Comparison of ENCODE assay signal across 16 mouse cellular contexts in genomic region chr3:66172907-66173306, GRCm38 (mm10). TPM values are rescaled to one million over a fixed set of nuclear protein-coding genes. Genes with fewer than 3 reads are reported as not detected.
DNase-seq lines count a peak whose midpoint lies in the region; ATAC-seq and TF ChIP-seq lines count a peak whose summit lies in the region.
"Had no signal": no experiment of that assay in that cellular context is flagged by ENCODE, and none has a peak within 500 bp of the region (broad histone marks: within the 10 kb centered on the region; RNA-seq: fewer than 3 reads in every experiment).

No protein-coding gene starts in this region.

- no peak overlapping the region for H3K4me2 ChIP-seq in embryonic facial prominence, embryonic 13.5 days
- no peak overlapping the region for H3K4me2 ChIP-seq in hindbrain, postnatal 0 days (ENCODE audit: low read depth, low read length)
- H3K4me2 ChIP-seq in hindbrain, embryonic 11.5 days (replicated peaks; ENCODE audit: low read depth, low read length), result no peak overlapping the region
- H3K4me2 ChIP-seq: embryonic facial prominence, embryonic 15.5 days; hindbrain, embryonic 14.5 days; neural tube, embryonic 15.5 days had no signal

- H3K27ac ChIP-seq in embryonic facial prominence, embryonic 13.5 days, result 0 out of 2 replicates have a peak overlapping the region, but pooled peaks have one; percentile 35
- H3K27ac ChIP-seq in embryonic facial prominence, embryonic 10.5 days (replicated peaks), result no peak overlapping the region
- H3K27ac ChIP-seq in hindbrain, postnatal 0 days, result no peak overlapping the region
- H3K27ac ChIP-seq in hindbrain, embryonic 11.5 days (ENCODE audit: low read depth, low read length), result no peak overlapping the region
- H3K27ac ChIP-seq: embryonic facial prominence, embryonic 15.5 days; hindbrain, embryonic 14.5 days; macrophage; neural tube, embryonic 15.5 days had no signal

- ATAC-seq in embryonic facial prominence, embryonic 13.5 days (ENCODE audit: insufficient number of reproducible peaks, insufficient read depth, low FRiP score, low TSS enrichment, low read depth), result no peak
- ATAC-seq in hindbrain, postnatal 0 days, result no peak
- ATAC-seq in hindbrain, embryonic 11.5 days (ENCODE audit: low FRiP score), result no peak

- H3K9ac ChIP-seq in embryonic facial prominence, embryonic 13.5 days, result no peak overlapping the region
- H3K9ac ChIP-seq in hindbrain, postnatal 0 days (replicated peaks; ENCODE audit: low read length), result no peak overlapping the region
- H3K9ac ChIP-seq in hindbrain, embryonic 11.5 days (ENCODE audit: low read depth, low read length), result no peak overlapping the region
- H3K9ac ChIP-seq: embryonic facial prominence, embryonic 15.5 days; hindbrain, embryonic 14.5 days; neural tube, embryonic 15.5 days had no signal

- no peak overlapping the region for H3K4me3 ChIP-seq in embryonic facial prominence, embryonic 13.5 days
- no peak overlapping the region for H3K4me3 ChIP-seq in embryonic facial prominence, embryonic 10.5 days
- no peak overlapping the region for H3K4me3 ChIP-seq in hindbrain, postnatal 0 days (ENCODE audit: low read length)
- H3K4me3 ChIP-seq in hindbrain, embryonic 11.5 days (ENCODE audit: low read depth, low read length), result no peak overlapping the region
- H3K4me3 ChIP-seq: embryonic facial prominence, embryonic 15.5 days; neural tube, embryonic 15.5 days had no signal

- TF ChIP-seq CTCF in hindbrain, postnatal 0 days (IDR thresholded peaks at IDR 0.05; ENCODE audit: low read depth), result no peak

- H3K36me3 ChIP-seq in embryonic facial prominence, embryonic 13.5 days, result no peaks in the 10 kb centered on the region
- H3K36me3 ChIP-seq in embryonic facial prominence, embryonic 10.5 days (replicated peaks), result no peaks in the 10 kb centered on the region
- no peaks in the 10 kb centered on the region for H3K36me3 ChIP-seq in hindbrain, postnatal 0 days (ENCODE audit: insufficient read depth, low read length)
- H3K36me3 ChIP-seq in hindbrain, embryonic 11.5 days (ENCODE audit: control insufficient read depth, insufficient read depth, low read length), result no peaks in the 10 kb centered on the region
- H3K36me3 ChIP-seq: embryonic facial prominence, embryonic 15.5 days; G1E; neural tube, embryonic 15.5 days had no signal

- WGBS in embryonic facial prominence, embryonic 13.5 days, result 47% methylated on average over 5 of the region's 5 CpGs
- 87% methylated on average over 5 of the region's 5 CpGs for WGBS in embryonic facial prominence, embryonic 10.5 days
- 35% methylated on average over 5 of the region's 5 CpGs for WGBS in hindbrain, postnatal 0 days
- WGBS in hindbrain, embryonic 11.5 days, result 87% methylated on average over 5 of the region's 5 CpGs

- H3K9me3 ChIP-seq in embryonic facial prominence, embryonic 13.5 days, result no peaks in the 10 kb centered on the region
- no peaks in the 10 kb centered on the region for H3K9me3 ChIP-seq in embryonic facial prominence, embryonic 10.5 days
- H3K9me3 ChIP-seq in hindbrain, postnatal 0 days (ENCODE audit: low read length), result no peaks in the 10 kb centered on the region
- H3K9me3 ChIP-seq in hindbrain, embryonic 11.5 days (ENCODE audit: control insufficient read depth, low read length), result no peaks in the 10 kb centered on the region
- H3K9me3 ChIP-seq: embryonic facial prominence, embryonic 15.5 days; G1E; neural tube, embryonic 15.5 days had no signal

- DNase-seq in embryonic facial prominence, embryonic 10.5 days (ENCODE audit: low spot score), result no peak
- DNase-seq in hindbrain, postnatal 0 days (ENCODE audit: low spot score), result peak; percentile 69
- DNase-seq in hindbrain, embryonic 11.5 days (ENCODE audit: low spot score), result no peak
- DNase-seq in right cerebral cortex, postnatal 10 days (ENCODE audit: low spot score in 2 of 2), result peak; percentile 23 to 27
- DNase-seq in right cerebral cortex, postnatal 4 days, result no peak
- DNase-seq in skeletal muscle tissue, adult 2 months (ENCODE audit: low read depth, low spot score), result peak; percentile 46
- DNase-seq in adrenal gland, adult 8-10 months, result no peak
- DNase-seq: B cell, adult 2 months; cerebellum, postnatal 25 days; thymus, postnatal 14 days had no signal

- no peaks in the 10 kb centered on the region for H3K4me1 ChIP-seq in embryonic facial prominence, embryonic 13.5 days
- peaks cover 9% of the 10 kb centered on the region for H3K4me1 ChIP-seq in embryonic facial prominence, embryonic 10.5 days
- H3K4me1 ChIP-seq in hindbrain, postnatal 0 days (ENCODE audit: insufficient read depth, low read length), result no peaks in the 10 kb centered on the region
- no peaks in the 10 kb centered on the region for H3K4me1 ChIP-seq in hindbrain, embryonic 11.5 days (replicated peaks; ENCODE audit: control insufficient read depth, insufficient read depth, low read length)

- H3K27me3 ChIP-seq in embryonic facial prominence, embryonic 13.5 days, result no peaks in the 10 kb centered on the region
- H3K27me3 ChIP-seq in embryonic facial prominence, embryonic 10.5 days (replicated peaks; ENCODE audit: low read depth, poor library complexity, severe bottlenecking), result no peaks in the 10 kb centered on the region
- H3K27me3 ChIP-seq in hindbrain, postnatal 0 days (ENCODE audit: insufficient read depth, low read length), result no peaks in the 10 kb centered on the region
- H3K27me3 ChIP-seq in hindbrain, embryonic 11.5 days (ENCODE audit: control insufficient read depth, insufficient read depth, low read length), result no peaks in the 10 kb centered on the region
- H3K27me3 ChIP-seq: embryonic facial prominence, embryonic 15.5 days; neural tube, embryonic 15.5 days had no signal

RNA-seq across cellular contexts. Expression of gene Ptx3, which starts 46.8 kb away (rescaled TPM):
- 29.8 and 42.4 TPM in 2 replicates for polyA plus RNA-seq in embryonic facial prominence, embryonic 13.5 days (2015; fragmentation: Nextera tagmentation; extraction: Ambion mirVana)
- 13.6 TPM in 2 replicates for polyA plus RNA-seq in embryonic facial prominence, embryonic 10.5 days (2016; fragmentation: Nextera tagmentation; extraction: Ambion mirVana)
- total RNA-seq in hindbrain, postnatal 0 days (2014; rRNA removed), result 1.4 and 3.2 TPM in 2 replicates
- 4.0 and 4.1 TPM in 2 replicates for polyA plus RNA-seq in hindbrain, postnatal 0 days (2015; fragmentation: Nextera tagmentation; extraction: Ambion mirVana)
- 38.9 and 39.0 TPM in 2 replicates for polyA plus RNA-seq in hindbrain, embryonic 11.5 days (2014; fragmentation: Nextera tagmentation; extraction: Ambion mirVana)
- under 1 TPM in 2 of 4 experiments, not detected in 2; 0.18 to 0.59 TPM for total RNA-seq in adrenal gland, adult 8-10 months (2022)
- polyA plus RNA-seq: G1E, macrophage had no signal

Comparison
In these comparisons a context has a peak if more than half of its experiments do, and no peak if none do; other contexts are left out.
1. DNase-seq: peak in hindbrain, postnatal 0 days (single experiment), right cerebral cortex, postnatal 10 days (2 of 2) and skeletal muscle tissue, adult 2 months (single experiment); none in embryonic facial prominence, embryonic 10.5 days (single experiment), hindbrain, embryonic 11.5 days (single experiment), right cerebral cortex, postnatal 4 days (single experiment) and adrenal gland, adult 8-10 months (single experiment).